Mouse (Mus musculus) ES-Bruce4 (cell line): ENCODE measurements around the gene Adgre5. TPM values are rescaled to one million over a fixed set of nuclear protein-coding genes. Genes with fewer than 3 reads are reported as not detected.

Source experiments
- H3K27ac ChIP-seq: 2 replicates; pipeline ENCODE4 v1.5.1; 2012; ENCODE audit warnings: low read length, inconsistent platforms; ENCODE audit not compliant: insufficient read depth
- H3K27me3 ChIP-seq: 2 replicates; pipeline ENCODE4 v1.6.1; 2012; ENCODE audit warnings: mild to moderate bottlenecking, low read length, inconsistent platforms; ENCODE audit not compliant: control insufficient read depth, poor library complexity, insufficient read depth, severe bottlenecking
- H3K36me3 ChIP-seq: 2 replicates; pipeline ENCODE4 v1.6.1; 2012; ENCODE audit warnings: inconsistent platforms, mild to moderate bottlenecking, low read length, moderate library complexity; ENCODE audit not compliant: control insufficient read depth, poor library complexity, insufficient read depth, severe bottlenecking
- H3K4me1 ChIP-seq: one replicate; pipeline ENCODE4 v1.8.1; 2011; ENCODE audit warnings: low read length; ENCODE audit not compliant: control insufficient read depth, insufficient read depth
- H3K4me3 ChIP-seq: 2 replicates; pipeline ENCODE4 v1.5.1; 2011; ENCODE audit warnings: low read depth, mild to moderate bottlenecking, low read length
- H3K9ac ChIP-seq: 2 replicates; pipeline ENCODE4 v1.6.1; 2012; ENCODE audit warnings: low read depth, mild to moderate bottlenecking, inconsistent platforms; ENCODE audit not compliant: poor library complexity, severe bottlenecking
- H3K9me3 ChIP-seq: replicated peaks from 2 replicates; pipeline ENCODE4 v1.6.1; 2012; ENCODE audit warnings: mild to moderate bottlenecking, low read length, inconsistent platforms; ENCODE audit not compliant: control insufficient read depth, poor library complexity, insufficient read depth, severe bottlenecking
- CTCF ChIP-seq: IDR thresholded peaks from one replicate; pipeline ENCODE4 v1.8.1; 2011; ENCODE audit warnings: low read depth, low read length
- EP300 ChIP-seq: IDR thresholded peaks from 2 replicates; pipeline ENCODE4 v1.6.1; 2011; ENCODE audit warnings: low read depth, low read length; ENCODE audit not compliant: insufficient read depth
- POLR2A ChIP-seq: IDR thresholded peaks from one replicate; pipeline ENCODE4 v1.8.1; 2011; ENCODE audit warnings: low read length; ENCODE audit not compliant: insufficient read depth
- polyA plus RNA-seq: library from polyadenylated mRNA; stranded (reverse); fragments of >200 nt; gene quantifications from 2 replicates; pipeline ENCODE4 v1.2.4, GENCODE M21; 2011; ENCODE audit warnings: low read depth; ENCODE audit not compliant: missing spikeins, insufficient read depth, insufficient read length

Gene Adgre5
- 16.8 and 17.5 TPM in 2 replicates for polyA plus RNA-seq

DNA sequence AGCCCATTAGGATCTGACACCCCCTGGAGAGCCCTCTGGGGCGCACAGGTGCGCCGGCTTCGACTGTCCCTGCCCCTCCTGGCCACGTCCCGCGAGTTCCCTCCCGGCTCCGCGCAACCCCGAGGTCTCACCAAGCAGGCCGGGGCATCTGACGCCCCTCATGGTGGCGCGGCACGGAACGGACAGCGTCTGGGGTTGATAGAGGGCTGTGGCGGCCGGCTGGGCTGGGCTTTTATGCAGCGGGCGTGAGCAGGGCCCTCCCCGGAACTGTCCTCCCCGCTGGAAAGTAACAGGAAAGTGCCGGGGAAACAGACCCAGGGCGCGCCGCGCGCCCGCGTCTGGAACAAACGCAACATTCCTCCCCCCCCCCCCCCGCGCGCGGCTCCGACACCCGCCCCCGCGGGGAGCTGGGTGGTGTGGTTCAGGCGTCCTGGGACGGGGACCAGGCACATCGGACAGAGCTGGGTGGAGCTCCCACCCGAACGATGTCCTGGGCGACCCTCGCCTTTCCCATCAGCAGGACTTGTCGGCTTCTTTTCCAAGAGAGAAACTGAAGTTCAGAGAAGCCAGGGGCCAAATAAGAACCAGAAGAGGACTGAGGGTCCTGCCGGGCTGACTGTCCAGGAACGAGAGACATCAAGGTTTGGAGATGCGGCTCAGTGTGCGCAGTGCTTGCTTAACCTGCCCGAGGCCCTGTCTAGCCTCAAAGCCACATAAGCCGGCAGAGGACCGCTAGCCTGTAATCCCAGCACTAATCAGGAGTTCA lies at the start of gene Adgre5:
TSS of gene Adgre5 (minus strand) at position 351 of the 766 bp plus-strand sequence.
- H3K27ac ChIP-seq, result peak within 1 kb of the TSS; percentile 91
- peak within 1 kb of the TSS; percentile 64 for H3K4me3 ChIP-seq
- H3K4me1 ChIP-seq, result peaks cover 3% of the 10 kb centered on the region
- no peaks in the 10 kb centered on the region for H3K36me3 ChIP-seq
- peak within 1 kb of the TSS; percentile 61 for H3K9ac ChIP-seq
- no peaks in the 10 kb centered on the region for H3K9me3 ChIP-seq
- no peaks in the 10 kb centered on the region for H3K27me3 ChIP-seq
- TF ChIP-seq EP300 (no peak), CTCF (no peak), POLR2A (no peak)

- TF ChIP-seq POLR2A (no peak), EP300 (no peak), CTCF (no peak)
- Histone ChIP-seq H3K27me3 (0 out of 2 replicates have a peak, but pooled peaks cover 3% of the 10 kb centered on the region), H3K4me1 (no peaks in the 10 kb centered on the region), H3K36me3 (no peaks in the 10 kb centered on the region), H3K9ac (no peak overlapping the region), H3K27ac (no peak overlapping the region), H3K9me3 (no peaks in the 10 kb centered on the region), H3K4me3 (no peak overlapping the region)
Measured at GRCm38 (mm10) chr8:83789826-83790225, 48.7 kb upstream of the Adgre5 start.

DNA sequence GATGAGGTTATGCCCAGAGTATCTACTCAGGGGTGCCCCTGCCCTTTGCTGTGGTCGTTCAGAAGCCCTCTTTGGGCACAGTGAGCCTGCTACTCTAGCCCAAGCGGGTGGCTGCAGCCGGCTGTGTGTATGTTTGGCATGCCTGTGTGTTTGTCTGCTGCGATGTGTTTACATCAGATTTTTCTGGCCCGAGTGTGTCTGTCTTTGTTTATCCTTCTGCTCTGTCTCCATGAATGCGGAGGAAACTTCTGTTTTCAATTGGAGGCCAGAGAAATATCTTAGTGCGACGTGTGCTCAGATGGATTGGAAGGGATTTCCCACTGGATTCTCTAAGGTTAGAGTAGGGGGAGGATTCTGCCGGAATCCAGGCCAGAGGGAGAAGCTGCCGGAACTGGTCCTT lies 43.9 kb upstream of the Adgre5 start:
- no peaks in the 10 kb centered on the region for H3K9me3 ChIP-seq
- no peak overlapping the region for H3K9ac ChIP-seq
- no peaks in the 10 kb centered on the region for H3K27me3 ChIP-seq
- no peaks in the 10 kb centered on the region for H3K4me1 ChIP-seq
- H3K4me3 ChIP-seq, result no peak overlapping the region
- H3K27ac ChIP-seq, result no peak overlapping the region
- TF ChIP-seq CTCF (no peak), EP300 (no peak), POLR2A (no peak)
- H3K36me3 ChIP-seq, result no peaks in the 10 kb centered on the region

DNA sequence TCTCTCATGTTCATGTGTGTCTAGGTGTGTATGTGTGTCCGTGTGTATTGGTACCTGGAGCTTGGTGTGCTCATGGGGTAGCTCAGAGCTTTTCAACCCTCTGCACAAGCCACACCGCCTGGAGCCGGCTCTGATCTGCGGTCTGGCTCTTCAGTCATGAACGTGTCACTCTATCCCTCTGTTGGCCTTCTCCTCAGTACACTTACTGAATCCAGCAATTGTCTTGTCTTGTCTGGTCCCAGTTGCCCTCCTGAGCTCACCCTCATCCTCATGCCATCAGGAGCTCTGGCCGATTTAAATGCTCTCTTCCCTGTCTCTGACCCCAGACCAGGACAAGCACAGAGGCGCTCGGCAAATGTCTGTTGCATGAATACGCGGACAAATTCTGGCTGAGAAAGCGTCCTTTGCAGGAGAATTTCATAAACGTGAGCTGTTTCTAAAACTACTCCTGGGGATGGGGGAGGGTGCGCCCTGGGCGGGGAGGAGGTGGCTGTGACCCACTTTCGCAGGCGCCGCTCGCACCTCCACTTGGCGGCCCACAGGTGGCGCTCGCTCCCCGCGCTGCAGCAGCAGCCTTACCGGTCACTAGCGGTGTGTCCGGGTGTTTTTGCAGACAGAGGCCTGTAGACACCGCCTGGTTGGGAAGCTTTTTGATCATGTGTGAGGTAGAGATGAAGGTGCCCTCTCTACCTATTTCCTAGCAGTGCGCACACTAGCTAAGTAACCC lies 41.9 kb upstream of the Adgre5 start:
- H3K4me3 ChIP-seq, result peak overlapping the region; percentile 7; the same call in 1 of the 2 replicates
- H3K4me1 ChIP-seq, result no peaks in the 10 kb centered on the region
- TF ChIP-seq CTCF (peak; percentile 93), EP300 (no peak)
- H3K27me3 ChIP-seq, result no peaks in the 10 kb centered on the region
- no peaks in the 10 kb centered on the region for H3K9me3 ChIP-seq
- no peak overlapping the region for H3K27ac ChIP-seq
- H3K9ac ChIP-seq, result no peak overlapping the region
- H3K36me3 ChIP-seq, result no peaks in the 10 kb centered on the region

- no peak overlapping the region for H3K9ac ChIP-seq
- peaks cover 2% of the 10 kb centered on the region for H3K4me1 ChIP-seq
- no peak overlapping the region for H3K27ac ChIP-seq
- no peaks in the 10 kb centered on the region for H3K27me3 ChIP-seq
- no peak overlapping the region for H3K4me3 ChIP-seq
- no peaks in the 10 kb centered on the region for H3K9me3 ChIP-seq
- no peak for TF ChIP-seq EP300
- TF ChIP-seq CTCF, result no peak
- TF ChIP-seq POLR2A, result no peak
- H3K36me3 ChIP-seq, result no peaks in the 10 kb centered on the region
Measured at GRCm38 (mm10) chr8:83779610-83780009, 38.5 kb upstream of the Adgre5 start.

- H3K9me3 ChIP-seq, result no peaks in the 10 kb centered on the region
Measured at GRCm38 (mm10) chr8:83778051-83778450, 36.9 kb upstream of the Adgre5 start.

More at GRCm38 (mm10) chr8:83778051-83778450, 36.9 kb upstream of the Adgre5 start:
- H3K27me3 ChIP-seq, result no peaks in the 10 kb centered on the region
- TF ChIP-seq POLR2A (no peak), CTCF (no peak), EP300 (no peak)
- no peak overlapping the region for H3K4me3 ChIP-seq
- H3K9ac ChIP-seq, result no peak overlapping the region
- no peaks in the 10 kb centered on the region for H3K36me3 ChIP-seq
- H3K27ac ChIP-seq, result no peak overlapping the region
- peaks cover 2% of the 10 kb centered on the region for H3K4me1 ChIP-seq
